Mouse (Mus musculus) thymus, postnatal 36 days (tissue): ENCODE data around the gene Gm36028.
A peak's percentile ranks its signal among the peaks of the same experiment; 100 is the strongest.

Experiments used
- DNase-seq, 2 experiments: peaks; one replicate each; pipeline ENCODE4 v3.0.0; 2022; ENCODE audit warnings: mixed read lengths in 2 of 2

Gm36028 gene

DNA sequence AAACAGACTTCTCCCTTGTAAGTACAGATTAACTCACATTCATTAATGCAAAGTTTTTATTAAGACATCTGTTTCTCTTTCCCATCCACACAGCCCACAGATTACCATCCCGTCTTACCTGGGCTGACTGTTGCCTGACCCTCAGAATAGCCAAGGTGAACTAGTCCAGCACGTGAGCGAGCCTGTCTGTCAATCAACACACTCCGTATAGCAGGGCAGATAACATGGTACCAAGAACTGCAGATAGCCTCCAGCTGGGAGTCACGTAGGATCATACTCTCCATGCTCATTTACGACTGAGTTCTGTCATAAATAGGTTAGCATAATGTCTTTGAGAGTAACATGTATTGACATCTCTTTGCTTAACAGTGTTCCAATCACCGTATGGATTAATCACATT, at the start of gene Gm36028:
Gene Gm36028, minus strand, starts transcription at position 118 of the 400 bp plus-strand sequence.
- DNase-seq: no peak

DNA sequence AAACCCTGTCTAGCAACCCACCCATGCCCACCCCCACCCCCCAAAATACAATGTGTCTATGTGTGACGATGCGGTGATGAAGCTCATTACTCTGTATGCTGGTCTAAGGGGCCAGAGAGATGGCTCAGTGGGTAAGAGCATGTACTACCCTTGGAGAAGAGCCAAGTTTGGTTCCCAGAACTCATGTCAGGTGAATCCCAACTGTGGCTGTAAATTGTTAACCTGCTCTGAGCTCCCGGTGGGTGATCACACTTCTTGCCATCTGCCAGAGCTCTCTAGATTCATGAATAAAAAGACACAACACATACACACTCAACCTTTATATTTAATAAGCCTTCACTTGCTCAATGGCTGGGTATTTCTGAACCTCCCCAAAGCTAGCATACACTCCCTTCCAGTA, 45.5 kb upstream of the Gm36028 start:
- DNase-seq: no peak

DNA sequence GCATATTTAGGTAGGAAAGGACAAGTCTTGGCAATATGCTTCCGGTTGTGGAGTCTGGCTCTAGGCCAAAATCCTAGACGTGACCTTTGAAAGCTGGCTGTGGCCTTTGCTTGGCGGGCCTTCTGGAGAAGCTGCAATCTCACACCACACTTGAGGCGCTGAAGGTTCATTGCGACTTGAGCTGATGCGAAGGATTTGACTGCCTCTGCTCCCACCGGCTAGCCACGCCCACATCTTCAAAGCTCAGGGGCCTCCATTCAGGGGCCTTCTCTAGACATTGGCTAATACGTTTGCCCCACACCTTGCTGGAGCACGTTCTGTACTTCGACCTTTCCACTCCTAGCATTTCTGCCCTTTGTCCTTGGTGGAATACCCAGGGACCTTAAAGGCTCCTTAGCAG, 40.4 kb upstream of the Gm36028 start:
- no peak for DNase-seq

DNA sequence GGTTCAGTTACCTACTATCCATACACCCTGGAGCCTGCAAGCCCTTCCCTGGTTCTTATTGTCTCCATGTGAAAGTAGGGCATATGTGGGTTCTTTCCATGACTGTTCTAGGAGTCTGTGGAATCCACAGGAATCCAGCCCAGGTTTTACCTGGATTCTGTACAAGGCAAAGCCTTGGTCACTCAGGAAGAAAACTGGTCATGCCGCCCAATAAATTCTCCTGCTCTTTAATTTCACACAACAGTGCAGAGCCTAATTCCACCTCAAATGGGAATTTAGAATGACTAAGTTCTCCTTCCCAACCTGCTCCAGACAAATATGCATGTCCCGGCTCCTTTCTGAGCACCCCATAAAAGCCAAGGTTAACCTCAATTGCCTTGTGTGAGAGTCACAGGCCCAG, 38.4 kb upstream of the Gm36028 start:
- no peak for DNase-seq

DNA sequence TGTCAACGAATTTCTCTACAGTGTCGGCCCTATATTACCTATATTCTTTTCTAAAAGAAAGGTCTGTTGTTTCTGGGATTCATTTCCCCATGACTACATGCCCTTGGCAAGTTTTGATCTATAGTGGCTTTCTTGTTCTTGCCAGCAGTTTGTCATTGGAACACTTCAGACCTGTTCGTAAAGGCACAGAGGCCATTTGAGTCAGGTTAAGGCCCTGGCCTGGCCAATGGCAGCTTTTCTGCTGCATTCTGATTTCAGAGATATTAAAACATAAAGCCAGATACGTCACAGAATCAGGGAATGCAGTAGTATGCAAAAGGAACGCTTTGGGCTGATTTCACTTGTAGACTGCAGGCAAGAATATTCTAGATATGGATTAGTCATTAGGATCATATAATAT, 37.8 kb upstream of the Gm36028 start:
- DNase-seq: no peak

DNA sequence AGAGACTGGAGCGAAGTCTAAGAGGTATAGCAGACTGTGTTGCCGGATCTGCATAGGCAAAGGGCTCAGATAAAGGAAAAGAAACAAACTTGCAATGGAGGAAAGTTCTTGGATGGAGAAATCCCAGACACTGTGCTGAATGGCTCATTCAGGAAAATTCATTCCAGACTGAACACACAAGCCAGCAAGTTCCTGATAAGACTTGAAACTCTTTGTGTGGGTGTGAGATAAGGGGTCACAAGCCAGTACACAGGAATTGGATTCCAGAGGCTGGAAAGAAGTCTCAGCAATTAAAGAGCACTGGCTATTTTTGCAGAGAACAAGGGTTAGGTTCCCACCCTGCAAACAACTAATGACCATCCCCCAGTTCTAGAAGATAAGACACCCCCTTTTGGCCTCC, 33.0 kb upstream of the Gm36028 start:
- DNase-seq: no peak

DNA sequence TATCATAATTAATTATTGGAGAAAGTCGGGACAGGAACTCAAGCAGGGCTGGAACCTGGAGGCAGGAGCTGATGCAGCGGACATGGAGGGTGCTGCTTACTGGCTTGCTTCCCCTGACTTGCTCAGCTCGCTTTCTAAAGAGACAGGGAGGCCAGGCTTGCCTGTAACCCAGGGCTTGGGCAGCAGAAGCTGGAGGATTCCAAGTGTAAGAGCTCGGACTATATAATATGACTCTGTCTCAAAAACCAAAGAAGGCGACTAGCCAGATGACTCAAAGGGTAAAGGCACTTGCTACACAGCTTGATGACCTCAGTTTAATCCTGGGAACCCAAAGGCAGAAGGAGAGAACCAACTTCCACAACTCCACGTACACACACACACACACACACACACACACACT, 32.4 kb upstream of the Gm36028 start:
- no peak for DNase-seq

DNA sequence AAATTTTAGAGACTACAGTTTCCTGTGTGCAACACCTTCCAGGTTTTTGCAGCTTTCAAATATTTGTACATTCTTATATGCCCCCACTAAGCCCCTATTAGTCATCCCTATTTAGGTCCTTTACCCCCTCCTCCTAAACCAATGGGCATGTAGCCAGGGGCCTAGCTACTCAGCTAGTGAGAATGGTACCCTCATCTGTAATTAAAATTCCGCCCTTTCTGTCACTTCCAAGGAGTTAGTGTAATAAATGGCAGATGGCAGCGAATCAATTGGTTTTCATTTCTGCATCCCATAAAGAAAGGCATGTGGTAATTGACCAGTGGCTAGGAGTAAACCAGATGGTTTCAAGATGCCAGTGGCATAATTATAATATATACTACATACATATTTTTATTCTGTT, 31.7 kb upstream of the Gm36028 start:
- DNase-seq: no peak

DNA sequence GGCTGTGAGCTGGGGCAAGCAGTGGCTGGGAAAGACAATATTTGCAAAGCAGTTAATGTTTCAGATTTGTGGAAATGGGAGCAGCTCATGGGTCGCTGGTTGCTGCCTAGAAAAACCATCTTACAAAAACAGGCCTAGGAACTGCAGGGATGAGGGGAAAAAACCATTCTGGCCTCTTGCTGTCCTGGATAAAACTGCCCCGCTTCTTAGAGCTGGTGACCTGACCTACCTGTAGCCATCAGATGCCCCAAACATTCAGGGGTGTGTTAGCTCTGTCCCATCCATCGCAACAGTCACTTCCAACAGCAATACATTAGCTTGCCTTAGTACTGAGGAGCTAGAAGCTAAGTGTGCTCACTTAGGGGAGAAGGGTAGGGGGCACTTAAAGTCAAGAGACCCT, 28.0 kb upstream of the Gm36028 start:
- no peak for DNase-seq

DNA sequence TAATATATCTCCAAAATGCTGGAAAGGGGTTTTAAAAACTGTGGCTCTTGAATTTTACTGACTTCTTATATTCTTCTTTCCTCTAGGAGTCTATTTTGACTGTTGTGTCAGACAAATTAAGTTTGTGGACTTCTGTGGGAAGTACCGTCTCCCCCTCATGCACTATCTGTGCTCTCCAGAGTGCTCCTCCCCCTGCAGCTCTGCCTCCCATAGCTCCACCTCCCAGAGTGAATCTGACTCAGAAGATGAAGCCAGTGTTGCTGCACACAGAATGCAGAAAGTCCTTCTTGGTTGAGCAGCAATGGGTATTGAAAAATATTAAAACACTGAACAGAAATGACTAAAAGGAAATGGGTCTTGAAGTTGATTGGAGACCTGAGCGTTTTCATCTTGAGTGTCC, 20.2 kb upstream of the Gm36028 start:
- DNase-seq: no peak

DNA sequence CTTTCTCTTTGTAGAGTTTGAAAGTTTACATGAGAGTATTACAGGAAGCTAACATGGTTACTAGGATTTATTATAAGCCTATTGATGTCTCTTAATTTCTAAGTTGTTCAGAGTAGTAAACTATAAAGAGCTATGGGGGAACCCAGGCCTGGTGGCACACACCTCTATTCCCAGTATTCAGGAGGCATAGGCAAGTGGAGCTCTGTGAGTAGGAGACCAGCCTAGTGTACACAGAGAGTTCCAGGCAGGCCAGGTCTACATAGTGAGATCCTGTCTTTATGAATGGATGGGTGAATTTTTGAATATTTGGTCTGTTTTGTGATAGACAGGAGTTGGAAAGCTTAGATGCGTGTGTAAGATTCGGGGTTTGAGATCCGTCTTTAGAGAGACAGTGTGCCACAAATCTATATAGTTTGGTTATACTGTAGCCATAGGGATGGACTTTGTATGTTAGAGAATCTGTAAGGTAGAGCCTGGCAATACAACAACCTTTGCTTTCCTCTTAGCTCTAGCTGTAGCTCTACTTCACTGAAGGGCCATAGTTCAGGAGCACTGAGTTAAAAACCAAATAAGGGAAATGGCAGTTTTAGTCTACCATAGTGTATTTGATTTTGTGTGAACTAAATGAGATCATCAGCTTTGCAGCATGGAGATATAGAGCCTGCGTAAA, 18.9 kb upstream of the Gm36028 start:
- DNase-seq: no peak

DNA sequence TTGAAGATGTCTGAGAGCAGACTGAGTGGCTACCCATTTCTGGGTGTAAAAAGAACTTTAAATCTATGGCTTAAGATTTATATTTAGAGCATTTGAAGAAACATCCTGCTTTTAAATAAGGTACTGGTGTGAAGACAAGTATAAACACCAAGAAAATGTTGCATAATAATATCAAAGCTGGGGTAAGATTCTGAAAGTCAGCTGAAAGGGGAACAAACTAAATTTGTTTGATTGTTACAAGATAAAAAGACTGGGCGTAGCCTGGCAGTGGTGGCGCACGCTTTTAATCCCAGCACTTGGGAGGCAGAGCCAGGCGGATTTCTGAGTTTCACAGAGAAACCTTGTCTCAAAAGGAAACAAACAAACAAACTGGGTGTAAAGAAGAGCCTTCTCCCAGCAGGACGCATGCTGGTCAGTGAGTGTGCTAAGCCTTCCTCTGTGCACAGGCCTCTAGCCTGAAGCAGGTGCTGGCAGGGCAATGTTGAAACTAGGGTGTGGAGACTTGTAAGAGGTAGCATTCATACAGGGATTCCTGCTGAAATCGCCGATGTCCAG, 18.1 kb upstream of the Gm36028 start:
- DNase-seq: no peak

DNA sequence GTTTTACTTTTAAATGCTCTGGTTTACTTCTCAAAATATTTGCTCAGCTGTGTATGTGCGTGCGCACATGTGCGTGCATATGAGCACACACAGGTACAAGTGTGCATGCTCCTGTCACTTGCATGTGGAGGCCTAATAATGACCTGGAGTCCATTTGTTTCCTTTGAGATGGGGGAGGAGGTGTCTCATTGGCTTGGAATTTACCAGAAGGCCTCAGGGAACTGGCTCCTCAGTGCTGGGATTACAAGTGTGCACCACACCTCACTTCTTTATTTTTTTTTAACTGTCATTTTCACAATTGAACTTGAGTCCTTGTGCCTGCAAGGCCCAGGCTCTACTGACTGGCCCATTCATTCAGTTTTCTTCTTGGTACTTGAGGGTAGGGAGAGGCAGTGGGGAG, 16.5 kb upstream of the Gm36028 start:
- DNase-seq: no peak

DNA sequence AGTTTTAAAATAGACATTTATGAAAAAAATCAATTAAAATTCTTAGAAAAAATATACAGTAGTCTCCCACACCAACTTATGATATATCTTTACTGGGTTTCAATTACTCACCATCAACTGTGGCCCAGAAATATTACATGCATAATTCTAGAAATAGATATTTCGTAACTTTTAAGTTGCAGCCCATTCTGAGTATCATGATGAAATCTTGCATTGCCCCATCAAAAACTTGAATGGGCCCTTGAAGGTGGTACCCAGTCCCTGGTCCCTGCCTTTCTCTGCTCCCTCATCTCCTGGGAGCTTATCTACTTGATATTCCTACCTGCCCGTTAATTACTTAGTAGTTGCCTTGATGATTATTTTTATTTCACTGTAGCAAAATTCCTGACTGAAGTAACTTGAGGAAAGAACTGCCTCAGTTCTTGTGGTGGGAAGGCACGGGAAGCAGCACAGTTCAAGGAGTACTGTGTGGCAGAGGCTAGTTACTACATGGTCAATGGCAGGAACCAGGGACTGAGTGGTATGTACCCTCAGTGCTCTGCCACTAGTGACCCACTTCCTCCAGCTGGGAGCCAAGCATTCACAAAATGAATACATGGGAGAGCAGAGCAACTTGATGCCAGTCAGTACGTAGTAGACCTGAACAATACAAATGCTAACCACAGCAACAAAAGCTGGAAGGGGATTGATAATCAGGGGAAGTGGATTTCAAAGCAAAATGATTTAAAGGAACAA, 13.7 kb upstream of the Gm36028 start:
- no peak for DNase-seq

DNA sequence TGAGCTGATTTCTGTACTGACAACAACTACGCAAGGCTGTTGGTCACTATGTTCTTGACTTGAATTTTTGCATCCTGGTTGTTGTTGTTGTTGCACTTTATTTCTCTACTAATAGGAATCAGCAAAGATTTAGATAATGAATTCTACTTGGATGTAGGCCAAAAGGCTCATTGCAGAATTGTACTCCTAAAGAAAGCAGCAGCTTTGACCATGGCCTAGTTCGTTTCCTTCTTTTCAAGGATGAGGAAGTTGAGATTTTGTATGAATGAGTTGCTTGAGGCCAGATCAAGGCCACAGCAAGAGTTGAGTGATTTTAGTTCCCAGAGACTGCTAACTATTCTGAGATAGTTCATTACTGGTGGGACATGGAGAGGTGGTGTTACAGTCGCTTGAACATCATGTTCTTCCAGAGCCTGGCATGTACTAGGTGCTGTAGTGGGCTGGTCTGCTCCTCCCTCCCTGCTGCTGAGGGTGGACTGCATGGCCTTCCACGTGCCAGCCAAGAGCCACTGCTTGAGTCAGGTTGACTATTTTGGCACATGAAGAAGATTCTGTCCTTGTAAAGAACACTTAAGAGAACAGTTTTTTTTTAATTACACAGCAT, 10.3 kb upstream of the Gm36028 start:
- no peak for DNase-seq

DNA sequence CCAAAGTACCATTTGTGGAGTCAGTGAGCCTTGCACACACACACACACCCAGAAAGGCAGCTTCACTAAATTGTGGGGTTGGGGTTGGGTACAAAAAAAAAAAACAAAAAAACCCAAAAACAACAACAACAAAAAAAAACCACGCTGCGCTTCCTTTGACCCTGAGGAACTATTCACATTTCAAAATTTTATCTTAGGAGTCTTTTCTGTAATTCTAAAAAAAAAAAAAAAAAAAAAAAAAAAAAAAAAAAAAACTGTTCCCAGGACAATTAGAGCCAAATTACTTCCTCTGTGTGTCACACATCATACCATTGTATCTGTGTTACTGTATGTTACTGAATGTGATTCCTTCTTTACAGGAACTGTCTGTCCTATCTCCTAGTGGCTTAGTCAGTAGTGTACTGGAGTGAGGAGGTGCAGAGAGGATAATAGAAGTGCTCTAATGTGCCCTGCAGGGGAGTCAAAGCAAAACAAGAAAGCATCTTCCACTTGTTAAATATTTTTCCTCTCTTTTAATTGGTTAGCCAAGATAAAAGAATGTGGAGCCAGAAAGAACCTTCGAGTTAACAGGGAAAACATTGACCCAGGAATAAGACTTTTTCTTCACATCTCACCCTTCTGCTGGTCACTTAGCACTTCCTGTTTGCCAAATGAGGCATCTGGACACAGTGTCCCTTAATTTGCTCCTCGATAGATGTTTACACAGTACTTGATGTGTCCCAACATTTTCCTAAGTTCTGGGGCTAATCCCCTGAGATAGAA, 8.7 kb upstream of the Gm36028 start:
- no peak for DNase-seq

DNA sequence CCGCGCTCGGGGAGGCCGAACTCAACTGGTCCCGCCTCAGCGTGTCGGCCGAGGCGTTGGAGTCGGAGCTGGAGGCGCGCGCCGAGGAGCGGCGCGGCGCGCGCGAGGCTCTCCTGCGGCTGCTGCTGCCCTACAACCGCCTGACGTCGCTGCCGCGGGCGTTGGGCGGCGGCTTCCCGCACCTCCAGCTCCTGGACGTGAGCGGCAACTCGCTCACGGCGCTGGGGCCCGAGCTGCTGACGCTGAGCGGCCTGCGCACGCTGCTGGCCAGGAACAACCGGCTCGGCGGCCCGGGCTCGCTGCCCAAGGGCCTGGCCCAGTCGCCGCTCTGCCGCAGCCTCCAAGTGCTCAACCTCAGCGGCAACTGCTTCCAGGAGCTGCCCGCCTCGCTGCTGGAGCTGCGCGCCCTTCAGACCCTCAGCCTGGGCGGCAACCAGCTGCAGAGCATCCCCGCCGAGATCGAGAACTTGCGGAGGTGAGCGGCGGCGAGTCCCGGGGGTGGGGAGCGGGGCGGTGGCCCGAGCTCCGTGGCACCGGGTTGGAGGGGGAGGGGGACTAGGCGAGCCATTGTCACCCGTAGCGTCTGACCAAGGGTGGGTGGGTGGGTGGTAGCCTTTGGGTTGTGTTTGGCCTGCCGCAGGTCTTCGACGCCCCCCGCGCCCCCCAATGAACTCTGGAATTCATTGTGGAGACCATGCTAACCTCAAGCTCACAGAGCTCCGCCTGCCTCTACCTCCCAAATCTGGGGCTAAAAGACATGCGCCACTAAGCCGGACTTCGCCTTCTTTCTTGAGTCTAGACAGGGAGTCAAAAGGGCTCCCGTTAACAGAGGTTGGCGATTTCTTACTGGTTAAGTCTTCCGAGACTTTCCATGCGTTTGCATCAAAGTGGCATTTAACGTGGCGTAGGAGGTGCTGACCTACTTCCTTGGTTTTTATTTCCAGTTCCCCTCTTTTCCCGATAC, 7.8 kb upstream of the Gm36028 start:
- peak in 1 of 2 experiments; percentile 58 for DNase-seq

DNA sequence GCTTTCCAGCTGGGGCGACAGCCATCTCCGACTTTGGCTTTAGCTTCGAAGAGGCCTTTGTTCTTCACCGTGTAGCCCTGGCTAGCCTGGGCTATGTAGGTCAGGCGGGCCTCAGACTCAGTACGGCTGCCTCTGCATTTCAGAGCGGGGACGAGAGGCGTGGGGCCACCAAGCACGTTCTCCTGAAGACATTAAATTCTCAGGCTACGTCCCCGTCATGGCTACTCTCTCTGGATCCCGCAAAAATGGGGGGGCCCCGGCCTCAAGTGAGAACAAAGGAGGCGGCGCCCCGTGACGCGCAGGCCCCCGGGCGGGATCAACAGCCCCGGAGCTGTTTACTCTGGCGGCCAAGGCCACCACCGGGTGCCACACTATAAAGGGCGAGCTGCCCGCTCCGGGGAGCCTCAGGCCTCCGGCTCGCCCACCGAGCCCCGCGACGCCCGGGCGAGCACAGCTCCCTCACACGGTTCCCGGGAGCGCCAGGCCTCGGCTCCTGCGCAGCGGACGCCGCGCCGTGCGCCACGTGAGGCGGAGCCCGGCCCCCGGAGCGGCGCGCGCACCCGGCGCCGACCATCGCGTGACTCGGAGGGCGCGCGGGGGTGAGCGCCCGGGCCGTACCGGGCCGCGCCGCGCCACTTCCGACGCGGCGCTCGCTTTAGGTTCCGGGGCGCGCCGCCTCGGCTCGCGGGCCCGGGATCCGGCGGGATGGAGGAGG, 7.0 kb upstream of the Gm36028 start, which contains the start of gene Lrrc58:
Gene Lrrc58, plus strand, starts transcription at position 599 of the 715 bp plus-strand sequence.
- DNase-seq: peak; percentile 86 to 89

DNA sequence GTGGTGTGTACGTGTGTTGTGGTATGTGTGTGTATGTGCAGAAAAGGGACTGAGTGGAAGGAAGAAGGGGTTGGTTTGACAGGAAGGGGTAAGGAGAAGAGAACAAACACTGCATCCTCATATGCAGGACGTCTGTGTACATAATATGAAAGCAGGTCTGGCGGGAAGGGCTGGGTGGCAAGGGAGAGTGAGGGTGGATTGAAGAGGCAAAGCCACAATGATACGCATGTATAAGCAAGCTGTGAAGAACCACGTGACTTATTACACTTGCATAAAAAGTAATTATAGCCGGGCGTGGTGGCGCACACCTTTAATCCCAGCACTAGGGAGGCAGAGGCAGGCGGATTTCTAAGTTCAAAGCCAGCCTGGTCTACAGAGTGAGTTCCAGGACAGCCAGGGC, 4.9 kb upstream of the Gm36028 start:
- no peak for DNase-seq

DNA sequence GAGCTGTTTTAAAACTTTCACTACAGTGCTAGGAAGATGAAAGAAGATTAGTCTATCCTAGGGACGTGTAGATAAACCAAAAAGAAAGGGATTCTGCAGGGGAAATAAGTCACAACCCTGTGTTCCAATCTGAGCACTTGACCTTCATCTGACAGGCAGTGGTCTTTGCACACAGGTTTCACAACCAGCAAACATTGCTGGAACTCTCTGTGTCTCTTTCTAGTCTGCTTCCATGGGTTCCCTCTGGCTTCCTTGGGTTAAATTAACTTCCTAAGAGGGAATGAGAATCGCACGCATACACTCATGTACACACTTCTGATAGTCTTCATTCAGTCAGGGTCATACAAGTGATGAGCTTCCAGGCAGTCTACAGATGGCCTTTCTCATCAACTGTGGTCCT, 2.9 kb upstream of the Gm36028 start:
- no peak for DNase-seq

DNA sequence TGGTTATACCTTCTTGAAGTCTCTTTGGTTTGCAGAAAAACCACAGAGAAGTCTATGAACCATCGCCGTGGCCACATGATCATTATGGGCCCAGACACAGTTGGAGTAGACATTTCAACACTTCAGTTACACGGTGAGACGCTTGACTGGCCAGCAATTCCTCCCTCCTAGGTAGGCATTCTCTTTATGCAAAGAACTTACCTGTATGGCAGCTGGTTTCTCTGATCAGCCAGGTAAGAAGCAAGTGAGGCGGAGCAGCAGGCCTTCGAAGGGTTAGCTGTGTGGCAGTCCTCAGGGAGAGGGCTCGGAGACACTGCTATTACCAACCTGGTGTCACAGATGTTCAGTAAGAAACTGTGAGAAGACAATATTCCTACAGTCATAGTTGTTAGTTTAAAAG, 733 bp downstream of the Gm36028 start:
- DNase-seq: no peak
